Mouse (Mus musculus) neural tube, embryonic 13.5 days (tissue): ENCODE data around the gene Scpep1. TPM values are rescaled to one million over a fixed set of nuclear protein-coding genes. Genes with fewer than 3 reads are reported as not detected.

Experiments used
- ATAC-seq: fragments of 200-750 bp; cut with Nextera tagmentation; 2 replicates; pipeline ENCODE4 v1.8.0; 2017; ENCODE audit warnings: low read depth, mild to moderate bottlenecking, moderate TSS enrichment, moderate library complexity
- H3K27ac ChIP-seq: fragments of 300-500 bp; sonication (generic); replicated peaks from 2 replicates; pipeline ENCODE4 v1.5.1; 2015; ENCODE audit warnings: moderate library complexity, mild to moderate bottlenecking, inconsistent platforms
- H3K27me3 ChIP-seq: fragments of 300-500 bp; sonication (generic); 2 replicates; pipeline ENCODE4 v1.6.1; 2015; ENCODE audit warnings: mild to moderate bottlenecking, inconsistent platforms
- H3K36me3 ChIP-seq: fragments of 300-500 bp; sonication (generic); 2 replicates; pipeline ENCODE4 v1.6.1; 2015; ENCODE audit warnings: mild to moderate bottlenecking, inconsistent platforms
- H3K4me1 ChIP-seq: fragments of 300-500 bp; sonication (generic); replicated peaks from 2 replicates; pipeline ENCODE4 v1.6.1; 2015; ENCODE audit warnings: inconsistent platforms
- H3K4me2 ChIP-seq: fragments of 300-500 bp; sonication (generic); 2 replicates; pipeline ENCODE4 v1.6.1; 2015; ENCODE audit warnings: inconsistent platforms, mild to moderate bottlenecking, moderate library complexity
- H3K4me3 ChIP-seq: fragments of 300-500 bp; sonication (generic); 2 replicates; pipeline ENCODE4 v1.5.1; 2015; ENCODE audit warnings: mild to moderate bottlenecking, inconsistent platforms
- H3K9ac ChIP-seq: fragments of 300-500 bp; sonication (generic); 2 replicates; pipeline ENCODE4 v1.6.1; 2015; ENCODE audit warnings: moderate library complexity, mild to moderate bottlenecking, inconsistent platforms
- H3K9me3 ChIP-seq: fragments of 300-500 bp; sonication (generic); 2 replicates; pipeline ENCODE4 v1.6.1; 2016; ENCODE audit warnings: inconsistent platforms
- WGBS: fragments of 180-500 bp; shearing (Covaris S2); methylation state at CpG from one replicate; pipeline ENCODE4 v1.1.7; 2015; 5-methylcytosine and 5-hydroxymethylcytosine counted together
- polyA plus RNA-seq: library from polyadenylated mRNA; unstranded; fragments of >200 nt; fragmentation: Nextera tagmentation; extraction: Ambion mirVana; gene quantifications from 2 replicates; pipeline ENCODE4 v1.2.1, GENCODE M21; 2015

The Scpep1 gene
- polyA plus RNA-seq, 1 experiment from 2014 or later: 25.7 TPM

DNA sequence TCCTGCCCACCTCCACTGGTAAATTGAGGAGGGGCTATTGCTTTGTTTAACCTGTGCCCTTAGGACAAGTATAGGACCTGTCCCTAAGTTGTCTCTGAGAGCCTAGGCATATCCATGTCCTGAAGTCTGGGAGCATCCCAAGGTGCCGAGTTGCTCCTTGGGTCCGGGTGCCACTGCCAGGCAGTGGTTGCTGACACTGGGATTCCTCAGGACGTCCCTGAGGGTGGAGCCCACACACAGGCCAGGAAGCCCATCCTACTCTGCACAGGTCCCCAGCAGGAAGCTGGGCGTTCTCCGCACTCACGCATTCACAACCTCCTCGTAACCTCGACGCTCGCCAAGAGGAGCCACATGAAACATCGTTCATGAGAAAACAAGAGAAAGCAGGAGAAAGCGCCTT, 13.8 kb downstream of the Scpep1 start:
- Histone ChIP-seq H3K4me3 (no peak overlapping the region), H3K9ac (no peak overlapping the region), H3K36me3 (peaks cover 10% of the 10 kb centered on the region), H3K4me2 (no peak overlapping the region), H3K4me1 (no peaks in the 10 kb centered on the region), H3K9me3 (no peaks in the 10 kb centered on the region), H3K27me3 (no peaks in the 10 kb centered on the region), H3K27ac (no peak overlapping the region)
- no peak for ATAC-seq
- 80% methylated on average over 12 of the region's 12 CpGs for WGBS

DNA sequence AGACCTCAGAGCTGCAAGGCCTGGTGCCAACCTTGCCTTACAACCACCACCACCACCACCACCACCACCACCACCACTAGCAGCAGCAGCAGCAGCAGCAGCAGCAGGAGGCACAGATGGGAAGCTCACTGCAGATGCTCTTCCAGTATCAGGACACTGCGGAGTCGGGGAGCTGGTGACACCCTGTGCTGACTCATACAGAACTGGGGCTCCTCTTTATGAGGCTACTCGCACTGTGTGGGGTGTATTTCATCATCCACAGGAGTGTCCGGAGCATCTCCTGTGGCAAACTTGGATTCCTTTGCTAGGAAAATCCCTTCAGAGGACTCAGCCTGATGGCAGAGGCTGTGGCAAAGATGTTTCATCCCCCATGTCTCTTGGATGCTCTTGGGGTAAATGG, 15.6 kb downstream of the Scpep1 start:
- 90% methylated on average over 4 of the region's 4 CpGs for WGBS
- ATAC-seq: no peak

DNA sequence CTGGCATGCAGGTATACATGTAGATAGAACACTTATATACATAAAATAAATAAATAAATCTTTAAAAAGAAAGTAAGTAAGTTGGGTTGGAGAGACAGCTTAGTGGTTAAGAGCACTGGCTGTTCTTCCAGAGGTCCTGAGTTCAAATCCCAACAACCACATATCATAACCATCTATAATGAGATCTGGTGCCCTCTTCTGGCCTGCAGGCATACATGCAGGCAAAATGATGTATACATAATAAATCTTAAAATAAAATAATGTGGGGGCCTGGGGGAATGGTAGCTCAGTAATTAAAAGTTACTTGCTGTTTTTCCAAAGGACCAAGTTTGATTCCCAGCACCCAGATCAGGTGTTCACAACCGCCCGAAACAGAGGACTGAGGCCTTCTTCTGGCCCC, 16.5 kb downstream of the Scpep1 start:
- H3K4me3 ChIP-seq: no peak overlapping the region
- ATAC-seq: no peak
- H3K36me3 ChIP-seq: peaks cover 19% of the 10 kb centered on the region
- H3K27me3 ChIP-seq: no peaks in the 10 kb centered on the region
- H3K27ac ChIP-seq: no peak overlapping the region
- no peaks in the 10 kb centered on the region for H3K9me3 ChIP-seq
- 95% methylated on average over 2 of the region's 2 CpGs for WGBS
- no peak overlapping the region for H3K4me2 ChIP-seq
- no peak overlapping the region for H3K9ac ChIP-seq
- H3K4me1 ChIP-seq: no peaks in the 10 kb centered on the region

More for the DNA sequence above, 15.6 kb downstream of the Scpep1 start:
- H3K36me3 ChIP-seq: peaks cover 19% of the 10 kb centered on the region
- no peaks in the 10 kb centered on the region for H3K27me3 ChIP-seq
- no peak overlapping the region for H3K27ac ChIP-seq
- H3K9me3 ChIP-seq: no peaks in the 10 kb centered on the region
- no peak overlapping the region for H3K9ac ChIP-seq
- no peaks in the 10 kb centered on the region for H3K4me1 ChIP-seq
- H3K4me2 ChIP-seq: no peak overlapping the region
- no peak overlapping the region for H3K4me3 ChIP-seq

DNA sequence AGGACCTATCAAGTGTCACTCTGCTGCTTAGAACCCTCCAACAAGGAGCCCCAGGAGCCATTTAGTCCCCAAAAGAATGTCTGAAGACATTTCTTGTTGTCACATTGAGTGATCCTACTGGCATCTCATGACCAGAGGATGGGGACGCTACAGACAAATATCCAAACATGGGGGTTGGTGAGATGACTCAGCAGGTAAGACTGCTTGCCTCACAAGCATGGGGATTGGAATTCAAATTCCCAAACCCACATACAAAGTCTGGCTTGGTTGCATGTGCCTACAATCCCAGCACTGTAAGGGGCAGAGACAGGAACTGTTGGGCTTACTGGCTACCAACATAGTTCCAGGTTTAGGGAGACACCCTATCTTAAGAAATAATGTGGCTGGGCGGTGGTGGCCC, 17.4 kb downstream of the Scpep1 start:
- H3K9me3 ChIP-seq: no peaks in the 10 kb centered on the region
- ATAC-seq: no peak
- no peaks in the 10 kb centered on the region for H3K27me3 ChIP-seq
- WGBS: 94% methylated on average over 2 of the region's 2 CpGs
- H3K9ac ChIP-seq: no peak overlapping the region
- no peak overlapping the region for H3K4me3 ChIP-seq
- no peak overlapping the region for H3K4me2 ChIP-seq
- no peaks in the 10 kb centered on the region for H3K4me1 ChIP-seq
- peaks cover 23% of the 10 kb centered on the region; the same call in 1 of the 2 replicates for H3K36me3 ChIP-seq
- no peak overlapping the region for H3K27ac ChIP-seq

DNA sequence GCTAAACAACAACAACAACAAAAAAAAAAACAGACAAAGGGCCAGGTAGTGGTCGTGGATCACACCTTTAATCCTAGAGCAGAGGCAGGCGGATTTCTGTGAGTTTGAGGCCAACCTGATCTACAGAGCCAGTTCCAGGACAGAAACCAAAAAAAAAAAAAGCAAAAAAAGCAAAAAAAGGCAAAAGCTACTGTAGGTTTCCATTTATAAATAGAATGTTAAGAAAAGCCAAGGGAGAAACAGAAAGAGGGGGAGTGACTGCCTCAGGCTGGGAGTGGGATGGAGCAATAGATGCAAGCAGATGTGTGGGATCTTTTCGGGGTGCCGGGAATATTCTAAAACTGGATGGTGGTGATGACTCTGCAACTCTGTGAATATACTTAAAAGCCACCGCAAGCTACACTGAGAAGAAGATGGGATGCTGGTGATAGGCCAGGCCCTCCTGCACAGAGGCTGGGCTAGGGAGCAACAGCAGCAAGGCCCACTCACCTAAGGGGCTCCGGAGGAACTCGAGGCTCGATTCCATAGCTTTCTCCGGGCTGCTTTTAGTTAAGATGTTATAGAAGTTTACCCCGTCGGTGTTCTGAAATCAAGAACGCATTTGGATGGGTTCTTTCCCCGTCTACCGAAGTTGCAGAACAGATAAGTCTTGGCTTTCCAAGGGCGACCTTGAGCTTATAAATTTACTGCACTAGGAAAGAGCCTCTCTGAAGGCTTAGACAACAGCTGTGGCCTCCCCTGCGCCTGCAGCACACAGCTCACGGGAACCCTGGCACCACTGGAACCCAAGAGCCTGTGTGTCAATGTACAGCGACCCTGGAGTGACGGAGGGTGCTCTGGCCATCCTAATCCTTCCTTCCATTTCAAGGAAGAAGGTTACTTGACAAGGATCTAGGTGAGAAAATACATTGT, 20.9 kb downstream of the Scpep1 start:
- no peak overlapping the region for H3K27ac ChIP-seq
- H3K4me1 ChIP-seq: no peaks in the 10 kb centered on the region
- no peaks in the 10 kb centered on the region for H3K27me3 ChIP-seq
- H3K4me3 ChIP-seq: no peak overlapping the region
- peaks cover 30% of the 10 kb centered on the region for H3K36me3 ChIP-seq
- ATAC-seq: no peak
- H3K9me3 ChIP-seq: no peaks in the 10 kb centered on the region
- no peak overlapping the region for H3K4me2 ChIP-seq
- WGBS: 92% methylated on average over 19 of the region's 19 CpGs
- H3K9ac ChIP-seq: no peak overlapping the region

DNA sequence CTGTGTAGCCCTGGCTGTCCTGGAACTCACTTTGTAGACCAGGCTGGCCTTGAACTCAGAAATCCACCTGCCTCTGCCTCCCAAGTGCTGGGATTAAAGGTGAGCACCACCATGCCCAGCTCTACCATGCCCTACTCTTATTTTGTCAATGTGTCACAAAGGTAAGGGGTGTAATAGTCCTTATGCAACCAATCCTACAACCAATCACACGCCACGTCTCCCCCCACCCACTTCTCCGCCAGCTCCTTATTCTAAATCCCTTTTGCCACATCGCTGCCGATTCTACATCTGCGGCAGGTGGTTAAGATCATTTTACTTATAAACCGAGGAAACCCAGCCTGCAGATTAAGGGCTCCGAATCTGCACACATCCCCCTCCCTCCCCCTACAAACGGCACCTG, 22.2 kb downstream of the Scpep1 start:
- no peaks in the 10 kb centered on the region for H3K9me3 ChIP-seq
- no peaks in the 10 kb centered on the region for H3K4me1 ChIP-seq
- no peak overlapping the region for H3K4me2 ChIP-seq
- no peak for ATAC-seq
- H3K9ac ChIP-seq: no peak overlapping the region
- H3K27me3 ChIP-seq: no peaks in the 10 kb centered on the region
- peaks cover 30% of the 10 kb centered on the region for H3K36me3 ChIP-seq
- 94% methylated on average over 9 of the region's 9 CpGs for WGBS
- no peak overlapping the region for H3K4me3 ChIP-seq
- no peak overlapping the region for H3K27ac ChIP-seq

DNA sequence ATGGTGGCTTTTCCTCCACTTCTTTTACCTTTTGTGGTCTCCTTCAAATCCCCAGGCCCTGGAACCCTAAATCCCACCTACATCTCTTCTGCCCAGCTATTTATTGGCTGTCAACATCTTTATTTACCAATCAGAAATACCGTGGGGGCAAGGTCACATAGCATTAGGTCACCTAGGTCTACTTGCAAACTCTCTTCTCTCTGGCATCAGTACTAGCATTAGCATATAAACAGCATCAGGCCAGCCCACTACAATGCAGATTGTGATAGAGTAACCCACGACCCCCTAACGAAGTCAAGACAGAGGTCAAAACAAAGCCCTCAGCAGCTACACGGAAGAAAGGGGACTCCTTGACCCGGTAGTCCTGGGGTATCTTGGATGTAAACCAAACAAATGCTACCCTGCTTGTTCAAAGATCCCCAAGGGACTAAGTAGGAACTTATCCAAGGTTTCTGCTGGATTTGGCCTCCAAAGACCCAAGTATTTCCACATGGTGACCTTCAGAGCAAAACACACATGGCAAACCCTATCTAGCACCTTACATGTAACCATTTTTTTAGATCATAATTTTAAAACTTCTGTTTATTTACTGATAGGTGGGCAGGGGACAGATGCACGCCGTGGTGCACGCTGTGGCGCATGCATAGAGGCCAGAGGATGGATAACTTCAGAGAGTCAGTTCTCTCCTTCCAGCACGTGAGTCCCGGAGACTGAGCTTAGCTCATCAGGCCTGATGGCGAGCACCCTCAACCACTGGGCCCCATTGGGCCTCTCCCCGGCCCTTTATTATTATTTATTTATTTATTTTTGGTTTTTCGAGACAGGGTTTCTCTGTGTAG, 23.4 kb downstream of the Scpep1 start:
- WGBS: 75% methylated on average over 14 of the region's 14 CpGs
- no peaks in the 10 kb centered on the region for H3K4me1 ChIP-seq
- no peak overlapping the region for H3K27ac ChIP-seq
- ATAC-seq: no peak
- no peaks in the 10 kb centered on the region for H3K27me3 ChIP-seq
- no peaks in the 10 kb centered on the region for H3K9me3 ChIP-seq
- no peak overlapping the region for H3K4me3 ChIP-seq
- H3K36me3 ChIP-seq: peaks cover 30% of the 10 kb centered on the region
- no peak overlapping the region for H3K9ac ChIP-seq
- no peak overlapping the region for H3K4me2 ChIP-seq

DNA sequence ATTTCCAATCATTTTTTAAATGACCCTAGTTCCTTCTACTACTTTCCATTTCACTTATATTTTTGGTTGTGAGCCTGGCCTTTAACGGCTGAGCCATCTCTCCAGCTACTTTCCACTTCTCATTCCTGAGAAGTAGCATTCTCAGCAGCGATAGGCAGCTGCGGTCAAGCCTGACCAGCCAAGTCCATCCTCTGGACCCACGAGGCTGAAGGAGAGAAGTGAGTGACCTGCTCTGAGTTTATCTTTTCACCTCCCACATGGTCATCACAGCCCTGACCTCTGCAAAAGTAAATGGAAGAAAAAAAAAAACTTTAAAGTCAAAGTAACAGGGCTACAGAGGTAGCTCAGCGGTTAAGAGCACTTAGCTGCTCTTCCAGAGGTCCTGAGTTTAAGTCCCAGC, 28.7 kb downstream of the Scpep1 start:
- no peaks in the 10 kb centered on the region for H3K4me1 ChIP-seq
- peaks cover 30% of the 10 kb centered on the region for H3K36me3 ChIP-seq
- H3K4me3 ChIP-seq: no peak overlapping the region
- no peaks in the 10 kb centered on the region for H3K9me3 ChIP-seq
- no peak overlapping the region for H3K27ac ChIP-seq
- WGBS: 89% methylated on average over 5 of the region's 5 CpGs
- no peaks in the 10 kb centered on the region for H3K27me3 ChIP-seq
- no peak for ATAC-seq
- no peak overlapping the region for H3K9ac ChIP-seq
- no peak overlapping the region for H3K4me2 ChIP-seq

DNA sequence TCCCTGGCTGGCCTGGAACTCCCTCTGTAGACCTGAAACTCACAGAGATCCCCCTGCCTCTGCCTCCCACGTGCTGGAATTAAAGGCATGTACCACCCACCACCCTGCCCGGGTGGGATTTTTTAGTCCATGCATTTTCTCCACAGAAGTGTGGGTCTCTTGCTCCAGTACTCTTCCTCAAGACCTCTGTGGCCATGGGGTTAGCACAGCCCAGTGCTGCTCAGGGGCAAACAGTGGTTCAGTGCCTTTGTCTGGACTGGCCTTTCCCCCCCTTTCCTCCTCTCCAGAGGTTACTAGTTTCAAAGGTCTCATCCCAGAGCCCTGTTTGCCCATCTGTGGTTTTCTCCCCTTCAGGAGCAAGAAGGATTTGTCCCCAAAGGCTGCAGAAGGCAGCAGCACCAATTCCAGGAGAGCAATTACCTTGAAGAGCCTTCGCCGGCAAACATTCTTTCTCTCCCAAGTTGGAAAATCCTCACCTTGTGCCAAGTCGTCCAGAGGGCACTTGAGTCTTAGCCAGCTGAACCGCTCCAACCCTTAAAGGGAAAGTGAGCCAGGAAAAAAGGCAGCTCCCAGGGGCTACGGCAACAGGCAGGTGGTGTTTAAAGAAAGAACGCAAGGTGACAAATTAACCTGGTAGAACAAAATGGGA, 45.8 kb downstream of the Scpep1 start:
- Histone ChIP-seq H3K4me3 (no peak overlapping the region), H3K9ac (no peak overlapping the region), H3K4me2 (no peak overlapping the region), H3K9me3 (no peaks in the 10 kb centered on the region), H3K27me3 (no peaks in the 10 kb centered on the region), H3K36me3 (no peaks in the 10 kb centered on the region), H3K27ac (no peak overlapping the region), H3K4me1 (no peaks in the 10 kb centered on the region)
- WGBS: 86% methylated on average over 8 of the region's 8 CpGs
- no peak for ATAC-seq

DNA sequence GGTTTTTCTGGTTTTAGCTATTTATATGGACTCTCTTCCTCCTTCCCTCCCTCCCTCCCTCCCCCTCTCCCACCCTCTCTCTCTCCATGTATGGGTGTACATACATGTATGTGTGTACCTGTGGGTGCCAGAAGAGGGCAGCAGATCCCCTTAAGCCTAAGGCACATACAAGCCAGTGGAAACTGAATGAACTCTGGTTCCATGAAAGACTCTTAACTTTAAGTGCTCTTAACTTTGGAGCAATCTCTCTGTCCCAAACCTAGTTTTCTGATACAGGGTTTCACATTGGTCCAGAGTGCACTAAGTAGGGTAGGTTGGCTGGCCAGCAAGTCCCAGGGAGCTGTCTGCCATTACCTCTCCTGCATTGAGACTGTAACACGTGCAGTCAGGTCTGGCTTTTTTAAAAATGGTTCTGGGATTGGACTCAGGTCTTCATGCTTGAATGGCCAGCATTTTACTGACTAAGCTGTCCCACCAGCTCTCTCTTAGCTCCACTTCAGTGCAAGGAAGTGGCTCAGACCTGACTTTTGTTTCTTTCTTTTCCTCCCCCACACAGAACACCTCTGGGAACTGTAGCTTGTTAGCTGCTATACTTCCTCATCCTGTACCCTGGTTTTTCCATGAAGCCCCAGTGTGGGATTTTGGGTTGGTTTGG, 46.6 kb downstream of the Scpep1 start:
- no peaks in the 10 kb centered on the region for H3K4me1 ChIP-seq
- no peaks in the 10 kb centered on the region for H3K9me3 ChIP-seq
- no peak overlapping the region for H3K9ac ChIP-seq
- no peaks in the 10 kb centered on the region for H3K27me3 ChIP-seq
- ATAC-seq: no peak
- H3K36me3 ChIP-seq: no peaks in the 10 kb centered on the region
- WGBS: 91% methylated on average over 1 of the region's 1 CpGs
- H3K4me3 ChIP-seq: no peak overlapping the region
- no peak overlapping the region for H3K4me2 ChIP-seq
- no peak overlapping the region for H3K27ac ChIP-seq

DNA sequence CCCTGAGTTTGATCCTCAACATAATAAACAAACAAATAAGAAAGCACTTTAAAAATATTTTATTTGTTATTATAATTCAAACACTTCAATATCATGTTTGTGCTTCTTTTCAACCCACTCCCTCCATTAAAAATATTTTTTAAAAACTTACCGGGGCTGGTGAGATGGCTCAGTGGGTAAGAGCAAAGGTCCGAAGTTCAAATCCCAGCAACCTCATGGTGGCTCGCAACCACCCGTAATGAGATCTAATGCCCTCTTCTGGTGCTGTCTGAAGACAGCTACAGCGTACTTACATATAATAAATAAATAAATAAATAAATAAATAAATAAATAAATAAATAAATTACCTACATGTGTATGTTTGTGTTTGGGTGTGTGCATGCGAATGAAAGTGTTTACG, 47.4 kb downstream of the Scpep1 start:
- H3K9me3 ChIP-seq: no peaks in the 10 kb centered on the region
- no peak for ATAC-seq
- no peak overlapping the region for H3K9ac ChIP-seq
- no peak overlapping the region for H3K4me2 ChIP-seq
- H3K4me3 ChIP-seq: no peak overlapping the region
- no peak overlapping the region for H3K27ac ChIP-seq
- no peaks in the 10 kb centered on the region for H3K4me1 ChIP-seq
- H3K27me3 ChIP-seq: no peaks in the 10 kb centered on the region
- 97% methylated on average over 7 of the region's 7 CpGs for WGBS
- H3K36me3 ChIP-seq: no peaks in the 10 kb centered on the region

DNA sequence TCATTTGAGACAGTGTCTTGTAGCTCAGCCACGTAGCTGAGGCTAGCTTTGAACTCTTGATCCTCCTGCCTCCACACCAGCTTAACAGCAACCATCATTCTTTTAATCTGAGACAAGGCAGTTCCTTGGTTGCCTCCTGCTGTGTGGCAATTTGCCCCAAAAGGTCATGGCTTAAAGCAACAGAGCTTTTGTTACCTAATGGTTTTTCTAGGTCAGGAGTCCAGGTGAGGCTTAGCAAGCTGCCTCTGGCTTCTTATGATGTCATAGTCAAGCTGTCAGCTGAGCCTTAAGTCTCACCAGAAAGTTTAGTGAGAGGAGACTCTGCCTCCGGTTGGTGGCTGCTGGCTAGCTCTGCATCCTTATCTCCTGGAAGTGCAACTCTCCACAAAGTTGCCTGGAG, 49.6 kb downstream of the Scpep1 start:
- no peak overlapping the region for H3K9ac ChIP-seq
- no peak overlapping the region for H3K4me3 ChIP-seq
- H3K9me3 ChIP-seq: no peaks in the 10 kb centered on the region
- no peaks in the 10 kb centered on the region for H3K4me1 ChIP-seq
- no peaks in the 10 kb centered on the region for H3K36me3 ChIP-seq
- WGBS: 39% methylated on average over 2 of the region's 2 CpGs
- no peak overlapping the region for H3K4me2 ChIP-seq
- H3K27me3 ChIP-seq: no peaks in the 10 kb centered on the region
- no peak for ATAC-seq
- no peak overlapping the region for H3K27ac ChIP-seq
